Comparison of ENCODE assay signal across 13 mouse cellular contexts in genomic region chr13:95081082-95081481, GRCm38 (mm10).
DNase-seq lines count a peak whose midpoint lies in the region; ATAC-seq and TF ChIP-seq lines count a peak whose summit lies in the region.
"Had no signal": no experiment of that assay in that cellular context is flagged by ENCODE, and none has a peak within 500 bp of the region (broad histone marks: within the 10 kb centered on the region; RNA-seq: fewer than 3 reads in every experiment).

No protein-coding gene starts in this region.

- no peak for TF ChIP-seq POLR2A in heart, adult 2 months (IDR thresholded peaks at IDR 0.05; ENCODE audit: insufficient read depth, low read depth, low read length)

- H3K4me1 ChIP-seq in heart, adult 2 months (ENCODE audit: control insufficient read depth, insufficient read depth, low read length), result peaks cover 7% of the 10 kb centered on the region
- peaks cover 11% of the 10 kb centered on the region for H3K4me1 ChIP-seq in heart, embryonic 15.5 days (replicated peaks)
- H3K4me1 ChIP-seq: stomach, embryonic 15.5 days had no signal

- H3K79me2 ChIP-seq in heart, adult 2 months (replicated peaks; ENCODE audit: control insufficient read depth, insufficient read depth, low read length), result no peaks in the 10 kb centered on the region

- no peaks in the 10 kb centered on the region for H3K27me3 ChIP-seq in heart, adult 2 months (ENCODE audit: control insufficient read depth, insufficient read depth, low read length)
- H3K27me3 ChIP-seq in heart, embryonic 15.5 days, result no peaks in the 10 kb centered on the region
- H3K27me3 ChIP-seq: stomach, embryonic 15.5 days had no signal

- H3K27ac ChIP-seq in heart, adult 2 months, result peak overlapping the region; percentile 67
- peak overlapping the region; percentile 20; the same call in 1 of the 2 replicates for H3K27ac ChIP-seq in heart, embryonic 15.5 days
- H3K27ac ChIP-seq: liver, embryonic 14.5 days; stomach, embryonic 15.5 days had no signal

- intact Hi-C loops in heart, adult 2 months (cut with DNase I), result no loop called here
- intact Hi-C loops in heart, postnatal 25 days (cut with DNase I), result no loop called here

- 0 out of 2 replicates have a peak, but pooled peaks have one; percentile 44 for TF ChIP-seq EP300 in heart, adult 2 months (IDR thresholded peaks at IDR 0.05; ENCODE audit: insufficient read depth, low read depth, low read length)

- H3K4me2 ChIP-seq in heart, embryonic 15.5 days, result no peak overlapping the region
- H3K4me2 ChIP-seq: stomach, embryonic 15.5 days had no signal

- ATAC-seq in heart, embryonic 15.5 days (replicated peaks; ENCODE audit: insufficient number of reproducible peaks, insufficient read depth, low FRiP score, low read depth), result peak; percentile 66; the same call in 1 of the 2 replicates

- peak; percentile 30 to 42 for DNase-seq in heart, adult 2 months
- no peak for DNase-seq in heart, postnatal 25 days (ENCODE audit: low spot score)
- peak; percentile 29 for DNase-seq in testis, postnatal 10 days (ENCODE audit: low spot score)
- no peak for DNase-seq in testis, postnatal 14 days (ENCODE audit: low spot score)
- peak; percentile 77 for DNase-seq in telencephalon, adult 2 months (ENCODE audit: low read depth, low spot score)
- no peak for DNase-seq in embryo, embryonic 10.5 days (ENCODE audit: low spot score)
- no peak for DNase-seq in MN1 (ENCODE audit: low spot score)
- DNase-seq: cerebellum, adult 18-20 months; lung, postnatal 10 days; thymus, postnatal 4 days had no signal

- no peaks in the 10 kb centered on the region for H3K9me3 ChIP-seq in heart, embryonic 15.5 days (replicated peaks)
- H3K9me3 ChIP-seq: stomach, embryonic 15.5 days had no signal

- H3K9ac ChIP-seq in heart, adult 2 months (ENCODE audit: low read depth, low read length), result peak overlapping the region; percentile 44
- H3K9ac ChIP-seq in heart, embryonic 15.5 days, result no peak overlapping the region
- H3K9ac ChIP-seq: liver, embryonic 14.5 days; stomach, embryonic 15.5 days had no signal

- 64% methylated on average over 7 of the region's 7 CpGs for WGBS in heart, adult 2 months
- WGBS in heart, embryonic 15.5 days, result 53% methylated on average over 7 of the region's 7 CpGs

- TF ChIP-seq CTCF in heart, adult 2 months (IDR thresholded peaks at IDR 0.05), result no peak

- no peak overlapping the region for H3K4me3 ChIP-seq in heart, adult 2 months
- no peak overlapping the region for H3K4me3 ChIP-seq in heart, embryonic 15.5 days
- H3K4me3 ChIP-seq: stomach, embryonic 15.5 days had no signal

- no peaks in the 10 kb centered on the region for H3K36me3 ChIP-seq in heart, adult 2 months (ENCODE audit: control insufficient read depth, insufficient read depth, low read length)
- no peaks in the 10 kb centered on the region for H3K36me3 ChIP-seq in heart, embryonic 15.5 days
- H3K36me3 ChIP-seq: stomach, embryonic 15.5 days had no signal

Comparison
In these comparisons a context has a peak if more than half of its experiments do, and no peak if none do; other contexts are left out.
1. DNase-seq: peak in heart, adult 2 months (2 of 2), testis, postnatal 10 days (single experiment) and telencephalon, adult 2 months (single experiment); none in heart, postnatal 25 days (single experiment), testis, postnatal 14 days (single experiment), embryo, embryonic 10.5 days (single experiment) and MN1 (single experiment).